Mouse (Mus musculus): ENCODE data around the gene Cdk5r2.

Cdk5r2 gene

DNA sequence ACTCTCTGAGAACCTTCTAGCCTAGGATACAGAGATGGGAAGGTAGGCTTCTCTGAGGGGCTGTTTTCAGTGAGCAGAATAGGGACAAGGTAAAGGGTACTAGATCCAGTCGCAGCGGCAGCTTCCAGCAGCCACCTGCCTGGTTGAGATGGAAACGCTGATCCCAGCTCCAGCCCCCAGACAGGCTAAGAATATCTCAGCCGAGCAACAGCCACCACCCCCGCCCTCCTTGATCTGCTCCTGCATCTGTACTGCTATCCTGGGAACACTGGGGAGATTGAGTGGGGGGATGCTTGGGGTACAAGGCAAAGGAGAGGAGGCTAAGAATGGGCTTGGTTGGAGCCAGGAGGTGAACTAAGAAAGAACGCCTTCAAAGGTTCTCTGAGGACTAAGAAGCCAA lies 4.5 kb upstream of the Cdk5r2 start:
- in situ Hi-C loops (cut with MboI, MseI) = loop anchor here (5.0 kb wide), 1 partner anchor 42 kb away; the partner anchor contains the start of gene Cryba2

DNA sequence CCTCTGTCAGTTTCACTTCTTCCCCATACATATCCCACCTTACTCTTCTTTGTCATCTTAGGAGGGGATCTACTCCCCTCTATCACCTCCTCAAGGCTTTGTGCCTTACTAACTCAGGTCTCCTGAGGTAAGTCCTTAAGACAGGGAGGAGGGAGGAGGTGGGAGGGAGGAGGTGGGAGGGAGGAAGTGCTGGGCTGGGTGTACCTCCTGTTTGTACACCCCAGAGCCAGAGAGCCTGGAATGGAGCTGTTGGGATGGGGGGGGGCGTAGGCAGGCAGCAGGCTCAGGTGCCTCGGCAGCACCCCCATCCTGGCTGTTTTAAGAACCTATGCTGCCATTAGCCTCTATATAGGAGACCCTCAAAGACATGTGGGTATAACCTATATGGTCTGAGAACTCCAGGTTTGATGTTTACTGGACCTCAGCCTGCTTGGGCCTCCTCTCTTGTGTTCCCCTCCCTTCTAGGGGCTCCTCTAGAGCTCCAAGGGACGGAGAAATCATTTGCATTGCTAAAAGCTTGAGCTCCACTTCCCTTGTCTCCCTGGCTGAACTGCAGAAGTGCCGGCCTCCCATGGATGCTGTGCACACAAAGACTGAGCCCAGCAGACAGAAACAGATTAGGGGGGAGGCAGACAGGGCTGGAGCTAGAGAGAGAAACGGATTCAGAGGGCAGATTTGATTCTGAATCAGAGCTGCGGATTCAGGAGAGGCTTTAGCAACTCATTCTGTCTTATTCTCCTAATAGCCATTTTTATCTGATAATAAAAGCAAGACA lies 3.5 kb upstream of the Cdk5r2 start:
- in situ Hi-C loops (cut with MboI, MseI) = loop anchor here (5.0 kb wide), 1 partner anchor 41 kb away; the partner anchor contains the start of gene Cryba2

DNA sequence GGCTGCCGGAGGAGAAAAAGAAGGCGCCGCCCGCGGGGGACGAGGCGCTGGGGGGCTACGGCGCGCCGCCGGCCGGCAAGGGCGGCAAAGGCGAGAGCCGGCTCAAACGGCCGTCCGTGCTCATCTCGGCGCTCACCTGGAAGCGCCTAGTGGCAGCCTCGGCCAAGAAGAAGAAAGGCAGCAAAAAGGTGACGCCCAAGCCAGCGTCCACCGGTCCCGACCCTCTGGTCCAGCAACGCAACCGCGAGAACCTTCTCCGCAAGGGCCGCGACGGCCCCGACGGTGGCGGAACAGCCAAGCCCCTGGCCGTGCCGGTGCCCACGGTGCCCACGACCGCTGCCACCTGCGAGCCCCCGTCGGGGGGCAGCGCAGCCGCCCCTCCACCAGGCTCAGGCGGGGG lies 422 bp downstream of the Cdk5r2 start:
- in situ Hi-C loops (cut with MboI, MseI) = no loop called here

DNA sequence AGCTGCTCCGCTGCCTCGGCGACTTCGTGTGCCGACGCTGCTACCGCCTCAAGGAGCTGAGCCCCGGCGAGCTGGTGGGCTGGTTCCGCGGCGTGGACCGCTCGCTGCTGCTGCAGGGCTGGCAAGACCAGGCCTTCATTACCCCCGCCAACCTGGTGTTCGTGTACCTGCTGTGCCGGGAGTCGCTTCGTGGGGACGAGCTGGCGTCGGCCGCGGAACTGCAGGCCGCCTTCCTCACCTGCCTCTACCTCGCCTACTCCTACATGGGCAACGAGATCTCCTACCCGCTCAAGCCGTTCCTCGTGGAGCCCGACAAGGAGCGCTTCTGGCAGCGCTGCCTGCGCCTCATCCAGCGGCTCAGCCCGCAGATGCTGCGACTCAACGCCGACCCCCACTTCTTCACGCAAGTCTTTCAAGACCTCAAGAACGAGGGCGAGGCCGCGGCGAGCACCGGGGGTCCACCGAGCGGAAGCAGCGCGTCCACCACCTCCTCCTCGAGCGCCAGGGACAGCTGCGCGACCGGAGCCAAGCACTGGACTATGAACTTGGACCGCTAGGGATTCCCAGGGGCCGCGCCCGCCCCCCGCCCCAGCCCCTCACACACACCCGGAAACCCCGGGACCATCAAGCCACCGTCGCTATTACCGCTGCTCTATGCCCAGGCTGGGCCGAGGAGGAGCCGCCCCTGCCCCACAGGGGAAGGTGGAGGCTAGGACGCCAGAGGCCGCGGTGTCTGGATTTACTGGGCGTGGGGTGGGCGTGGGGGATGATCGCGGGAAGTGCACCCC lies 1.1 kb downstream of the Cdk5r2 start:
- in situ Hi-C loops (cut with MboI, MseI) = no loop called here

DNA sequence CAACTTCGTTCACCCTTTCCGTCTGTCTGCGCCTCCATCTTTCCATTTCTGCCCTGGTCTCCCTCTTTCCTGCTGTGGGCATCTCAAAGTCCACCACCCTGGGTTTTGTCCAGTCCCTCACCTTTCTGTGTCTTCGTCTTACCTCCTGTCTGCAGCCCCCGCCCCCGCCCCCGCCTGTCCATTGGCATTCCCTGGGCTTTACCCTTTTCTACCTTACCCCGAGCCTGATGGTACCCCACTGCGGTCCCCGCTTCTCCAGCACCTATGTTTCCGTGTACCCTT lies 1.6 kb downstream of the Cdk5r2 start:
- in situ Hi-C loops (cut with MboI, MseI) = no loop called here

DNA sequence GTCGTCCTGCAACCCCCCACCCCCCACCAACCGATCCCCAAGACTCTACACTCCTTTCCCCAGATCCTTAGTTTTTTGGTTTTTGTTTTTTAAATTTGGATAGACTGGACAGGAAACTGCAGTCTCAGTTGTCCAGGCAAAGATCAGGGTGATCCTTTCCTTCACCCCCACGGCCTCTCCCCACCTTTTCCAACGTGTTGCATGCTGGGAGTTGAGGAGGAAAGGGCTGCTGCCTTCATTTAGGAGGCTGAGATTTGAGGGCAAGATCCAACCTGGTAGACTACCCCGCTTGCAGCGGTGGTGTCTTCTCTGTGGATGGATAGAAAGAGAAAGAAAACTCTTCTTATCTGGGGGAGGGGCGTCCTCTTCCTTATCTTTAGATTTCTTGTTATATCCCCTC lies 2.1 kb downstream of the Cdk5r2 start:
- in situ Hi-C loops (cut with MboI, MseI) = no loop called here

DNA sequence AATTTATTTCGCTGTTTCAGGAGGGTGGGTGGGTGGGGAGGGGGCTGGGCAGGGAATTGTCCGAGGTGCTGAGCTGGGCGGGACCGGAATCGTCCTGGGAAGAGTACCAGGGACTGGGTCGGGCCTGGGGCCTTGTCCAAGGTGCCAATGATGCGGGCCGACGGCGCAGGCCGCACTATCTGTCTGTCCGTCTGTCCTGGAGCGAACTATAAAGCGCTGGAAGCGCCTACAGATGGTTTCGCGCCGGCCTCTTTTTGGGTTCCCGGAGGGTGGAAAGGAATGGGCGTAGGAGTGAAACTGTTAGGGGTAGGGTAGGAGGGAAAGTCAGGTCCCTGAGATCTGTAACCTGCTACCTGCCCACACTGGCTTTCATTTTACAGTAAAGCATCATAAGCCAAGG lies 2.5 kb downstream of the Cdk5r2 start:
- in situ Hi-C loops (cut with MboI, MseI) = no loop called here

DNA sequence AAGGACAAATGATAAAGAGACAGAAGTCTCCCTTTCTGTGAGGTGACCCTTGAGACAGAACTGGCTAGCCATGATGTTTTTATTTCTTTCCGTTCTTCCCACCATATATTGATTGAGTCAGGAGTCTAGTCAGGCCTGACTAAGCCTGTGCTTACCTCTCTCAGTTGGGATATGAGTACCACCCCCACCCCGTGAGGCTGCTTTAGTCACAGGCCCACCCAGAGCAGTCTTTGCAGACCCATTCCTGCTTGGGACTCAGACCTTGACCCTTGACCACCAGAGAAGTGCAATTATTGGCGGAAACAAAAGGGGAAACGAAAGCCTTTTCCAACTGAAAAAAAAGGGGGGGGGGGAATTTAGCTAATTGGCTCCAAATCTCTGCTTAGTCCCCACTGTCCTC lies 2.9 kb downstream of the Cdk5r2 start:
- in situ Hi-C loops (cut with MboI, MseI) = no loop called here

DNA sequence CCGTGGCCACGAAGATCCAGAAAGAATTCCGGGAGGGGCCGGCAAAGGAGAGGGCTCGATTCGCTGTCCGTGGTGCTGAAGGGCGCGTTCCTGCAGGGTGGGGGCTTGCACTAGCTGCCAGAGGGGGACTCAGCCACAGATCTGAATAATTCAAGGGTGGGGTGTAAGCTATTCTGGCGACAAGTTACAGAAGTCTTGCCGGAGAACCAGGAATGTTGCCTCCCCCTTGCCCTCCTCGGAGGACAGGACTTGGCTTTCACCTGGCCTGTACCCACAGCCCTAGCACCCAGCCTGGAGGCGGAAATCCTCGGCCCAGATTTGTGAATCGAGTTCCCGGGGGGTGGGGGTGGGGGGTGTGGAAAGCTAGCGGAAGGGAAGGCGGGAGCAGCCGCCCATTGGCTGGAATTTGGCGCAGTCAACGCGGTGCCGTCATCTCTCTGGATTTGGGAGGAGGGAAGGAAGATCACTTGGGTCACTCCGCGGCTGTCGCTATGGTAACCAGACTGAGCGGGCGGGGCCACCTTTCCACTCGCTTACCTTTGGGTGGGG lies 3.5 kb downstream of the Cdk5r2 start:
- in situ Hi-C loops (cut with MboI, MseI) = no loop called here

DNA sequence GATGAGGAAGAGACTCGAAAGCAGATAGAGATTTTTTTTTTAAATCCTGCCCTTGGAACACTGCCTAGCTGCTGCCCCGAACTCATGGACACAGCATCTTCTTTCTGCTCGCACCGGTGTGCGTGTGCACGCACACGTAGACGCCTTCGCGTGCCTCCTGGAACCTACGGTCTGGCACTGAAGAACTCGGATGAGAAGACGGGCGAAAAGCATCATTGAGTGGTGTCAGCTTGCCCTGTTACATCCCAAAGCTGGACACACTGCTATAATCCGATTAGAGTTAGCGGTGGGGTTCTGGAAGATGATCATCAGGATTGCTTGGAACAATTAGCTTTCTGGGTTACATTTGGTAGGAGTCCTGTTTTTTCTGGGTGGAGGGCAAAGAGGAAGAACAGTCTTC lies 4.1 kb downstream of the Cdk5r2 start:
- in situ Hi-C loops (cut with MboI, MseI) = no loop called here

DNA sequence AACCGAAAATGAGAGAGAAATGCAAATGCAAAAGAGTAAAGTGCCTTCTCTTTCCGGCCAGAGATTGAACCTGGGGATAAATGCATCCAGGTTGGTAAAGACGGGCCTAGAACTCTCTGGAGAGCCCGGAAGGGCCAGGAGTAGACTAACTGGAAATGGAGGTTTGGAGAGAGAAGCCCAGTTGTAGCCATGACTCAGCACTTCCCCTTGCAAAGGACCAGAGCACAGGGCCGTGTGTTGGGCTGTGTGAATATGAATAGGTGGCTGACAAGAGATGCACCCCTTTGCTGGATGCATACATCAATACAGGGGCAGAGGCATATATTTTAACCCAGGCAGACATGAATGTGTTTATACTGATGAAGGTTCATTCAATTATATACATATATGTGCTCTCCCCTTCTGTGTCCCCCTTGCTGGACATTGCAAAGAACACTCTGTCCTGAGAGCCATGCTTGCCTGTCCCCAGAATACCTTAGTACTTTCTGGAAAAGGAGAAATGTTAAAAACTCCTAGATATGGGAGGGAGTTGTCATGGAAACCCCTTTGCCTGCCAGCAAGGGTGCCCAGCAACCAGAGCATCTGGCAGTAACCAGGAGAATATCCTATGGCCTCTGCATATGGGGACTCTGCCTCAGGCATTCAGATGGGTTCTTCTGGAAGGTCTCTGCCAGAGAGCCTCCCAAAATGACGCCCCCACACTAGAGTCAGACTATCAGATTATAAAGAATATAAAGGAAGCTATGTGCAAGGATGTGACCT lies 4.7 kb downstream of the Cdk5r2 start:
- in situ Hi-C loops (cut with MboI, MseI) = no loop called here

DNA sequence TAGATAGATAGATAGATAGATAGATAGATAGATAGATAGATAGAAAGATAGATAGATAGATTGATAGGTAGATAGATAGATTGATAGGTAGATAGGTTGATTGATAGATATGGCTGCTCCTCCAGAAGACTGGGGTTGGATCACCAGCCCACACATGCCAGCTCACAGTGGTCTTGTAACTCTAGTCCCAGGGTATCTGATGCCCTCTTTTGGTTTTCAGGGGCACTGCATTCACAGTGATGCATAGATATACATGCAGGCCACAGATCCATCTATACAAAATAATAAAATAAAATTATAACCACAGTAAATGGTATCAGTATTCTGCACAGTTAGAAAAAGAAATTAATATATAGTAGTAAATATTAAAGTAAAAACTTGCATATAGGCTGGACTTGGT lies 7.0 kb downstream of the Cdk5r2 start:
- in situ Hi-C loops (cut with MboI, MseI) = no loop called here

DNA sequence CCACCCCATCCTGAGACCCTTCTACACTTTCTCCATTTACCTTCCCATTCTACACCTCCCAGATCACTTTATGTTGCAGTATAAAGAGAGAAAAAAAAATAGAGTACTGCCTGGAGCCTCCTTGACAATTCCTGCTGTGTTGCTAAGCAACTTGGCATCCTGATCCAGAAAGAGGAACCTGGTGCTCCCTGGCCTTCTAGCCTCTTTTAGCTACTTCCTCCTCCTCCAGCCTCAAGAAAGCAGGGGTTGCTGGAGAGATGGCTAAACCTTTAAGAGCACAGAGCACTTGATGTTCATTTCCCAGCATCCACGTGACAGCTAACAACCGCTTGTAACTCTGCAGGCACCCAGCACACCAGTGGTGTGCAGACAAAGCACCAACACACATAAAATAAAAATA lies 17.5 kb downstream of the Cdk5r2 start:
- in situ Hi-C loops (cut with MboI, MseI) = no loop called here

DNA sequence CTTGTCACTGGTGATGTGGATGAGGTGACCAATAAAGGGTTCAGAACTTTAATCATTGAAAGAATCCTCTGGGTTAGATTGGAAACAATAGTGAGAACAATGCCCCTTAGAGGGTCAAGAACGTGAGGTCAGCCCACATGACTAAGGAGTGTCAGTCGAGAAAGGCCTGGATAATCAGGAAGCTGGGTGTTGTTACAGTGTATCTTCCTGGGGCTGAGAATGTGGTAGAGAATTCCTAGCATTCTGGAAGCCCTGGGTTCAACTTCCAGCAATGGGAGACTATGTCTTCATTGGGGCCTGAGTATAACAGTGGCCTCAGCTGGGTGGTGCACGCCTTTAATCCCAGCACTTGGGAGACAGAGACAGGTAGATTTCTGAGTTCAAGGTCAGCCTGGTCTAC lies 22.5 kb downstream of the Cdk5r2 start:
- in situ Hi-C loops (cut with MboI, MseI) = no loop called here

DNA sequence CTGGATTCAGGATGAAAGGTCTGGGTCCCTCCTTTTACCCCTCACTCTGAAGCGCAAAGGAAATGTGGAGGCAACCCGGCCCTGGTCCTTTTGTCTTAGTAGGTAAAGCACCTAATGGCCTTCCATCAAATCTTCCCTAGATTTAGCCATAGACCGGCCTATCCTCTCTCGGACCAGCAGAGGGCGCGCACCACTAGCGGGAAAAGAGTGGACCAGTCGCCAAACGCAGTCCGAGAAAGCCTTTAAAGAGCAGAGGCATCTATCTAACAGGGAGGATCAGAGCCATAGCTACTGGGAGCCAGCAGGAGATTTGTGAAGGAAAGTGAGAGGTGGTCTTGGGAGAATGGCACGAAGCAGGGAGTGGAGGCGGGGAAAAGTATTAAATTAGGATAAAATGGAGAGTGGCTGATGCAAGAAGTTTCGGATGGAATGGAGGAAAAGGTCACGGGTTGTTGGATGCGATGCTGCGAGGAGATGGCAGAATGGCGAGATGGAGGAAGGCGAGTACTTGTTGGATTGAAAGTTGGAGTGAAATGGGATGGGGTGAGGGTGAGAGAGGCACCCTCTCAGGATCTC lies 26.1 kb downstream of the Cdk5r2 start:
- in situ Hi-C loops (cut with MboI, MseI) = no loop called here

DNA sequence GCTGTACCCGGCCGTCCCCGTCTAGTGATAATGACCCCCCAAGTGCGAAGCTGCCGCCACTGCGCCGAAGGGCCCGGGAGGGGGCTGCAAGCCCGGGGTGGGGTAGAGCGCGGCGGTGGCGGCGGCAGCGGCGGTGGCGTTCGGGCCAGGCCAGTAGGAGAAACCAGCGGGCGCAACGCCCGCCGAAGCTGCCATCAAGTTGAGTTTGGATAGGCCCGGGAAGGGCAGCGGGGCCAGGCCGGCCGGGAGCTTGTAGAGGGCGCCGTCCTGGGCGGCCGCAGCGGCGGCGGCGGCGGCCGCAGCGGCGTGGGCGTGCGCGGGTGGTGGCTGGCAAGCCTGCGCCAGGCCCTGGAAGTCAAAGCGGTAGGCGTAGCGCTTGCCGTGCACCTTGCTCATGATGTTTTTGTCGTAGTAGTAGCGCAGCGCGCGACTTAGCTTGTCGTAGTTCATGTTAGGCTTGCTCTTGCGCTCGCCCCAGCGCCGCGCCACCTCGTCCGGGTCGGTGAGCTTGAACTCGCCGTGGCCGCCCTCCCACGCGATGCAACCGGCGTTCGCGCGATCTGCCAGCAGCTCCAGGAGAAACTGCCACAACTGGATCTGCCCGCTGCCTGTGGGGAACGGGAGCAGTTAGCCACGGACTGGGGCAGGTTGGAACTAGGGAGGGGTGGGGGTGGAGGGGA lies 27.5 kb downstream of the Cdk5r2 start:
- in situ Hi-C loops (cut with MboI, MseI) = no loop called here

DNA sequence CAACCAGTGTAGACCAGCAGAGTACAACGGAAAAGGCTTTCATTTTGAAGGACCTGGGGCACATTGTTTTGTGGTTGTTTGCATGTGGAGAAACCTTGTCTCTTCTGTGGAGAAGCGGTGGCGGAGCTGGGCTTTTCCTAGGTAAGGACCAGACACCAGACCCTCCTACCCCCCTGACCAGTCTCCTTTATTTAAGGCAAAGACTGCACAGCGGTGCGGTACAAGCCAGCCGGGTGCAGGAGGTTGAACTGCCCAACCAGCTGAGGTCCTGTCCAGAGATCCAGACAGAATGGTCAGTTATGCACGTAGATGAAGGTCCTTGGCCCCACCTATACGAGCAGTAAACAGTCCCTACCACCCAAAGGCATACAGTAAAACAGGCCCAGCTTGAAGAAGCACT lies 28.1 kb downstream of the Cdk5r2 start:
- in situ Hi-C loops (cut with MboI, MseI) = no loop called here

DNA sequence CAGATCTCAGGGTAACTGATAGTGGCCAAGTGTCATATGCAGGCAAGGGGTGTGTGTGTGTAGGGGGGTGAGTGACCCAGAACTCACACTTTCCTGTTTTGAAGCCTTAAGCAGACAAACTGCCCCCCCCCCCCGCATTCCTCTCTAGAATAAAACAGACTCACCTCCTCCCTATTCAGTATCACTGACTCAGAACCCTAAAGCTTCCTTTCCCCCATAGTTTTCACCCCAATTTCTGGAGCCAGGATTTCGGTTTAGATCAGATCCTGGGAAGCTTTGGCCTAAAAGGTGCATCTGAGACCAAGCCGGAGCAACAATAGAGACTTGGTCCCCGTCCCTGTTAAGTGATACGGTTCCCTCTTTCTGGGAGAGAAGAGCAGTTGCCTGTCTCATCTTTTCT lies 28.7 kb downstream of the Cdk5r2 start:
- in situ Hi-C loops (cut with MboI, MseI) = no loop called here

DNA sequence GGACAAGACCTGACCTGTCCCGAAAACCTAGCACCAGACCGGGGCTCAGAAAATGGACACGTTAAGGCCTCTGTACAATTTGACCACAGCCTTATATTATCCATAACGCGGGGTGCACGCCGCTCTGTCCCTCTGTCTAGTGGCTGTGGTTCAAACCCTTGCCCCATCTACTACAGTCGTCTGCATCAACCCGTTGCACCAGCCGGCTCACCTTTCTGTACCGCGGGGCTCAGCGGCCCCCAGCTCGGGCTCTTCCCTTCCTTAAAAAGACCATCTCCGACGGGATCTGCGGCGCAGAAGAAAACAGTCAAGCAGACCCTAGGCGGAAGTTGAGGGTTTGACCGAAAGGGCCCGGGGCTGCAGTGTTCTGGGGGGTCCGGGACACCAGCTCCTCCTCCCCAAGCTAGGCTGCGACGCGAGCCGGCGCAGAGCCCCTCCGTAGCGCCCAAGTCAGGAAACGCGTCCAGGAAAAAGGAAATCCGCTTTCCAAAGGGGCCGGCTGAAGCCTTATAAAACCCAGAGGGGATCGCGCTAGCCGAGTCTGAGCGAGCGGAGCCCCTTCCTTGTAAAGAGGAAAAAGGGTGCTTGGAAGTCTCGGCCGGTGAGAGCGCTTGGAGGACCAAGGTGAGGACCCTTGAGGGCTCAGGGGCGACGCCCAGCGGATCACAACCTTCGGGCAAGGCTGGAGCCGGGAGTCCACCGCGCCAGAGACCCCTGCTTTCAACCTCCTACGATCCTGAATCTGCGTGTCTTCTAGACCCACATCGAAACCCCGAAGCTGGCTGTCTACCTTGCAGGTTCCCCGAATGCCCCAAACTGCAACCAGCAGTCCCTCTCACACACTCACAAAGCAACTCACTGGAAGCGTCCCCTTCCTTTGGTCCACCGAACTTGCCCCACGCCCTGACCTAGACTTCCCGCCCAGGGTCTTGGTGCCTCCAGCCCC lies 29.7 kb downstream of the Cdk5r2 start:
- in situ Hi-C loops (cut with MboI, MseI) = no loop called here

DNA sequence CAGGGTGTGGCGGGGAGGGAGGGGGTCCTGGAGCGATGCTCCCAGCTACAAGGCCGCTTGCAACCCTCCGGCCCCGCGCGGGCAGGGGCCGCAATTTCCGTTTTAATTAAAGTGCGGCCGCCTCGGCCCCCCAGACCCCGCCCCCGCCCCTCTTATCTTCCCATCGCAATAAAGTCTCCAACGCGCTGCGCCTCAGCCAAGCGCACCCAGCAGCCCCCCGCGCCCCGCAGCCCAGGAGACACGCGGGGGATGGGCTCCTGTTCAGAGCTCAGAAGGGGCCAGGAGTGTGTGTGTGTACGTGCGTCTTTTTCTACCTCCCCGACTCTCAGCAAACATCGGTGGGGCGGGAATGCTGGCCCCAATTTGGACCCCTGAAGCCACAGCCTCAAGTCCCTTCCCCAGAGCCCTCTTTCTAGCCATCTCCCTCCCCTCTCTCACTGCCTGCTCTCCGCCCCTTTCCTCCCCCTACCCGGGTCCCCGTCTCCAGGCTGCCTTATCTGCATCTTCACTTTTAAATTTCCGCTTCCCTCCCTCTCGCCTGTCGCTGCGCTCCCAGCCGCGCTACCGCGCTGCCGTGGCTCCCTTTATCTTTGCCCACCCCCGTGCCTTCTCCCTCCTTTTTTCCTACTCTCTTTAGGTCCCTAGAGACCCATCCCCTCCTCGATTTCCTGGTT lies 30.8 kb downstream of the Cdk5r2 start, which contains the start of gene Fev:
TSS of gene Fev (minus strand) at position 51 of the 674 bp plus-strand sequence.
- in situ Hi-C loops (cut with MboI, MseI) = no loop called here

Measured in regulatory T cell (primary cell).